Mouse (Mus musculus): ENCODE data around the gene Rhd. TPM values are rescaled to one million over a fixed set of nuclear protein-coding genes. Genes with fewer than 3 reads are reported as not detected.

Gene Rhd
- total and polyA plus RNA-seq, 2 experiments from 2014 or later = 0.98 to 1.5 TPM

GRCm38 (mm10) chr4:134861884-134862283, 2.5 kb upstream of the Rhd start:
- Histone ChIP-seq H3K9ac (replicated peaks; ENCODE audit: low read length, poor library complexity, severe bottlenecking) (no peak overlapping the region), H3K4me3 (ENCODE audit: low read depth, low read length) (no peak overlapping the region), H3K4me2 (ENCODE audit: low read depth, low read length, poor library complexity, severe bottlenecking) (no peak overlapping the region), H3K27ac (ENCODE audit: low read depth, low read length) (no peak overlapping the region), H3K4me1 (ENCODE audit: insufficient read depth, low read length) (no peaks in the 10 kb centered on the region), H3K9me3 (ENCODE audit: low read length) (no peaks in the 10 kb centered on the region), H3K27me3 (ENCODE audit: insufficient read depth, low read length) (no peaks in the 10 kb centered on the region), H3K36me3 (ENCODE audit: insufficient read depth, low read length) (no peaks in the 10 kb centered on the region)
- WGBS = 88% methylated on average over 6 of the region's 6 CpGs
- no peak for TF ChIP-seq CTCF (IDR thresholded peaks at IDR 0.05)
- DNase-seq (ENCODE audit: low spot score) = no peak
- no peak for ATAC-seq (ENCODE audit: low FRiP score)

- Histone ChIP-seq H3K9me3 (ENCODE audit: low read length) (no peaks in the 10 kb centered on the region), H3K4me1 (ENCODE audit: insufficient read depth, low read length) (no peaks in the 10 kb centered on the region), H3K27ac (ENCODE audit: low read depth, low read length) (no peak overlapping the region), H3K9ac (replicated peaks; ENCODE audit: low read length, poor library complexity, severe bottlenecking) (no peak overlapping the region), H3K4me2 (ENCODE audit: low read depth, low read length, poor library complexity, severe bottlenecking) (no peak overlapping the region), H3K27me3 (ENCODE audit: insufficient read depth, low read length) (no peaks in the 10 kb centered on the region), H3K36me3 (ENCODE audit: insufficient read depth, low read length) (no peaks in the 10 kb centered on the region), H3K4me3 (ENCODE audit: low read depth, low read length) (no peak overlapping the region)
- WGBS = 83% methylated on average over 7 of the region's 7 CpGs
- no peak for TF ChIP-seq CTCF (IDR thresholded peaks at IDR 0.05)
- DNase-seq (ENCODE audit: low spot score) = no peak
- no peak for ATAC-seq (ENCODE audit: low FRiP score)
Observed at GRCm38 (mm10) chr4:134862996-134863395, 1.3 kb upstream of the Rhd start.

- H3K4me3 ChIP-seq (ENCODE audit: low read depth, low read length) = no peak overlapping the region
- no peaks in the 10 kb centered on the region for H3K36me3 ChIP-seq (ENCODE audit: insufficient read depth, low read length)
- no peaks in the 10 kb centered on the region for H3K4me1 ChIP-seq (ENCODE audit: insufficient read depth, low read length)
- no peak for DNase-seq (ENCODE audit: low spot score)
- TF ChIP-seq CTCF (IDR thresholded peaks at IDR 0.05) = no peak
- peaks cover 8% of the 10 kb centered on the region; the same call in 1 of the 2 replicates for H3K27me3 ChIP-seq (ENCODE audit: insufficient read depth, low read length)
- no peak overlapping the region for H3K4me2 ChIP-seq (ENCODE audit: low read depth, low read length, poor library complexity, severe bottlenecking)
- 75% methylated on average over 6 of the region's 6 CpGs for WGBS
- no peak overlapping the region for H3K9ac ChIP-seq (replicated peaks; ENCODE audit: low read length, poor library complexity, severe bottlenecking)
- ATAC-seq (ENCODE audit: low FRiP score) = no peak
- H3K27ac ChIP-seq (ENCODE audit: low read depth, low read length) = no peak overlapping the region
- no peaks in the 10 kb centered on the region for H3K9me3 ChIP-seq (ENCODE audit: low read length)
Observed at GRCm38 (mm10) chr4:134865340-134865739, 1.0 kb downstream of the Rhd start.

GRCm38 (mm10) chr4:134865789-134866188, 1.5 kb downstream of the Rhd start:
- 94% methylated on average over 5 of the region's 5 CpGs for WGBS

GRCm38 (mm10) chr4:134867213-134867612, 2.9 kb downstream of the Rhd start:
- peaks cover 8% of the 10 kb centered on the region; the same call in 1 of the 2 replicates for H3K27me3 ChIP-seq (ENCODE audit: insufficient read depth, low read length)
- no peak for DNase-seq (ENCODE audit: low spot score)
- no peak for TF ChIP-seq CTCF (IDR thresholded peaks at IDR 0.05)
- no peaks in the 10 kb centered on the region for H3K4me1 ChIP-seq (ENCODE audit: insufficient read depth, low read length)
- no peak for ATAC-seq (ENCODE audit: low FRiP score)
- no peak overlapping the region for H3K4me3 ChIP-seq (ENCODE audit: low read depth, low read length)
- H3K27ac ChIP-seq (ENCODE audit: low read depth, low read length) = no peak overlapping the region
- no peaks in the 10 kb centered on the region for H3K9me3 ChIP-seq (ENCODE audit: low read length)
- no peaks in the 10 kb centered on the region for H3K36me3 ChIP-seq (ENCODE audit: insufficient read depth, low read length)
- no peak overlapping the region for H3K4me2 ChIP-seq (ENCODE audit: low read depth, low read length, poor library complexity, severe bottlenecking)
- WGBS = 92% methylated on average over 8 of the region's 8 CpGs
- no peak overlapping the region for H3K9ac ChIP-seq (replicated peaks; ENCODE audit: low read length, poor library complexity, severe bottlenecking)

More at GRCm38 (mm10) chr4:134865789-134866188, 1.5 kb downstream of the Rhd start:
- no peaks in the 10 kb centered on the region for H3K4me1 ChIP-seq (ENCODE audit: insufficient read depth, low read length)
- H3K9me3 ChIP-seq (ENCODE audit: low read length) = no peaks in the 10 kb centered on the region
- H3K9ac ChIP-seq (replicated peaks; ENCODE audit: low read length, poor library complexity, severe bottlenecking) = no peak overlapping the region
- H3K27me3 ChIP-seq (ENCODE audit: insufficient read depth, low read length) = peaks cover 8% of the 10 kb centered on the region; the same call in 1 of the 2 replicates
- no peak overlapping the region for H3K4me2 ChIP-seq (ENCODE audit: low read depth, low read length, poor library complexity, severe bottlenecking)
- no peak overlapping the region for H3K4me3 ChIP-seq (ENCODE audit: low read depth, low read length)
- DNase-seq (ENCODE audit: low spot score) (no peak), ATAC-seq (ENCODE audit: low FRiP score) (no peak)
- no peaks in the 10 kb centered on the region for H3K36me3 ChIP-seq (ENCODE audit: insufficient read depth, low read length)
- no peak overlapping the region for H3K27ac ChIP-seq (ENCODE audit: low read depth, low read length)
- no peak for TF ChIP-seq CTCF (IDR thresholded peaks at IDR 0.05)

GRCm38 (mm10) chr4:134867661-134868060, 3.3 kb downstream of the Rhd start:
- WGBS = 90% methylated on average over 8 of the region's 8 CpGs
- no peak overlapping the region for H3K4me3 ChIP-seq (ENCODE audit: low read depth, low read length)
- H3K9ac ChIP-seq (replicated peaks; ENCODE audit: low read length, poor library complexity, severe bottlenecking) = no peak overlapping the region
- H3K9me3 ChIP-seq (ENCODE audit: low read length) = no peaks in the 10 kb centered on the region
- ATAC-seq (ENCODE audit: low FRiP score) (no peak), DNase-seq (ENCODE audit: low spot score) (no peak)
- no peaks in the 10 kb centered on the region for H3K36me3 ChIP-seq (ENCODE audit: insufficient read depth, low read length)
- no peak overlapping the region for H3K27ac ChIP-seq (ENCODE audit: low read depth, low read length)
- no peak for TF ChIP-seq CTCF (IDR thresholded peaks at IDR 0.05)
- no peak overlapping the region for H3K4me2 ChIP-seq (ENCODE audit: low read depth, low read length, poor library complexity, severe bottlenecking)
- no peaks in the 10 kb centered on the region for H3K4me1 ChIP-seq (ENCODE audit: insufficient read depth, low read length)
- peaks cover 8% of the 10 kb centered on the region; the same call in 1 of the 2 replicates for H3K27me3 ChIP-seq (ENCODE audit: insufficient read depth, low read length)

Measured in midbrain, postnatal 0 days (tissue).